Mouse (Mus musculus) liver, embryonic 14.5 days (tissue): Measurements from ENCODE around the gene Gm17677.

Source experiments
- CTCF ChIP-seq: IDR thresholded peaks from 2 replicates; pipeline ENCODE4 v1.5.1; 2016; ENCODE audit warnings: antibody characterized with exemption, low read depth, control low read depth
- EP300 ChIP-seq: IDR thresholded peaks from 2 replicates; pipeline ENCODE4 v1.6.1; 2016; ENCODE audit warnings: antibody characterized with exemption, low read depth

DNA sequence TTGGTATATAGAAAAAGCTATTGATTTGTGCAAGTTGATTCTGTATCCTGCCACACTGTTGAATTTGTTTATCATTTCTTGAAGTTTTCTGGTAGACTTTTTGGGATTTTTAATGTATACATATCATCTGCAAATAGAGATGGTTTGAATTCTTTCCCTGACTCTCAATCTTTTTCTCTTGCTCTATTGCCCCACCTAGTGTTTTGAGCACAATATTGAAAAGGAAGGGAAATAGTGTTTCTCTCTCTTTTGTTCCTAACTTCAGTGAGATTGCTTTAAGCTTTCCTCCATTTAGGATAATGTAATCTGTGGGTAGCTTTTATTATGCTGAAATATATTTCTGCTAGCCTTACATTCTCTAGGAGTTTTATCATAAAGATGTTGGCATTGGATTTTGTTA is 33.6 kb upstream of the Gm17677 start:
- TF ChIP-seq CTCF (no peak; the same call in 1 of the 2 replicates), EP300 (no peak)
